8 mouse cellular contexts compared by ENCODE assay signal in genomic region chr8:80738046-80738387, GRCm38 (mm10). TPM values are rescaled to one million over a fixed set of nuclear protein-coding genes. Genes with fewer than 3 reads are reported as not detected.
DNase-seq lines count a peak whose midpoint lies in the region; ATAC-seq lines count a peak whose summit lies in the region.

No protein-coding gene starts in this region.

- H3K36me3 ChIP-seq in forebrain, embryonic 10.5 days (replicated peaks), result peaks cover 33% of the 10 kb centered on the region
- no peaks in the 10 kb centered on the region for H3K36me3 ChIP-seq in hindbrain, embryonic 11.5 days (ENCODE audit: control insufficient read depth, insufficient read depth, low read length)

- peak overlapping the region; percentile 63 for H3K4me2 ChIP-seq in hindbrain, embryonic 11.5 days (replicated peaks; ENCODE audit: low read depth, low read length)

- ATAC-seq in hindbrain, embryonic 11.5 days (ENCODE audit: low FRiP score), result no peak

- H3K4me1 ChIP-seq in forebrain, embryonic 10.5 days, result peaks cover 17% of the 10 kb centered on the region
- no peaks in the 10 kb centered on the region for H3K4me1 ChIP-seq in hindbrain, embryonic 11.5 days (replicated peaks; ENCODE audit: control insufficient read depth, insufficient read depth, low read length)

- intact Hi-C loops in left cerebral cortex, postnatal 36 days (cut with DNase I), result no loop called here

- no peaks in the 10 kb centered on the region for H3K27me3 ChIP-seq in forebrain, embryonic 10.5 days (ENCODE audit: poor library complexity, severe bottlenecking)
- H3K27me3 ChIP-seq in hindbrain, embryonic 11.5 days (ENCODE audit: control insufficient read depth, insufficient read depth, low read length), result no peaks in the 10 kb centered on the region

- peak overlapping the region; percentile 98 for H3K27ac ChIP-seq in forebrain, embryonic 10.5 days
- peak overlapping the region; percentile 99 for H3K27ac ChIP-seq in hindbrain, embryonic 11.5 days (ENCODE audit: low read depth, low read length)

- under 1% methylated on average over 5 of the region's 5 CpGs for WGBS in forebrain, embryonic 10.5 days
- WGBS in hindbrain, embryonic 11.5 days, result 1% methylated on average over 5 of the region's 5 CpGs

- peak overlapping the region; percentile 84 for H3K4me3 ChIP-seq in forebrain, embryonic 10.5 days
- peak overlapping the region; percentile 87 for H3K4me3 ChIP-seq in hindbrain, embryonic 11.5 days (ENCODE audit: low read depth, low read length)

- peak; percentile 5 for DNase-seq in thymus, postnatal 10 days (ENCODE audit: low spot score in 2 of 2)
- DNase-seq in thymus, postnatal 14 days, result no peak
- no peak for DNase-seq in forebrain, embryonic 10.5 days (ENCODE audit: extremely low spot score, low spot score)
- DNase-seq in hindbrain, embryonic 11.5 days (ENCODE audit: low spot score), result no peak
- peak; percentile 20 for DNase-seq in lung, postnatal 10 days
- no peak for DNase-seq in embryo, embryonic 10 days (ENCODE audit: low spot score)
- no peak for DNase-seq in left cerebral cortex, postnatal 36 days (ENCODE audit: low spot score in 2 of 2)
- DNase-seq in layer of hippocampus, adult 11-12 months (ENCODE audit: low spot score), result no peak

- no peaks in the 10 kb centered on the region for H3K9me3 ChIP-seq in forebrain, embryonic 10.5 days
- H3K9me3 ChIP-seq in hindbrain, embryonic 11.5 days (ENCODE audit: control insufficient read depth, low read length), result no peaks in the 10 kb centered on the region

- H3K9ac ChIP-seq in hindbrain, embryonic 11.5 days (ENCODE audit: low read depth, low read length), result peak overlapping the region; percentile 97

RNA-seq across cellular contexts. Expression of gene Smarca5, which starts 1.3 kb away (rescaled TPM):
- 111 and 120 TPM in 2 replicates for polyA plus RNA-seq in forebrain, embryonic 10.5 days (2016; fragmentation: Nextera tagmentation; extraction: Ambion mirVana)
- 146 and 157 TPM in 2 replicates for polyA plus RNA-seq in hindbrain, embryonic 11.5 days (2014; fragmentation: Nextera tagmentation; extraction: Ambion mirVana)
- total RNA-seq in left cerebral cortex, postnatal 36 days (2021), result 10 to 100 TPM; 47.0 to 59.6 TPM

Comparison
In these comparisons a context has a peak if more than half of its experiments do, and no peak if none do; other contexts are left out.
1. DNase-seq: peak in thymus, postnatal 10 days (2 of 2) and lung, postnatal 10 days (single experiment); none in thymus, postnatal 14 days (single experiment), forebrain, embryonic 10.5 days (single experiment), hindbrain, embryonic 11.5 days (single experiment), embryo, embryonic 10 days (single experiment), left cerebral cortex, postnatal 36 days (0 of 2) and layer of hippocampus, adult 11-12 months (single experiment).